Mouse (Mus musculus): Measurements from ENCODE around the gene Srprb.

DNA sequence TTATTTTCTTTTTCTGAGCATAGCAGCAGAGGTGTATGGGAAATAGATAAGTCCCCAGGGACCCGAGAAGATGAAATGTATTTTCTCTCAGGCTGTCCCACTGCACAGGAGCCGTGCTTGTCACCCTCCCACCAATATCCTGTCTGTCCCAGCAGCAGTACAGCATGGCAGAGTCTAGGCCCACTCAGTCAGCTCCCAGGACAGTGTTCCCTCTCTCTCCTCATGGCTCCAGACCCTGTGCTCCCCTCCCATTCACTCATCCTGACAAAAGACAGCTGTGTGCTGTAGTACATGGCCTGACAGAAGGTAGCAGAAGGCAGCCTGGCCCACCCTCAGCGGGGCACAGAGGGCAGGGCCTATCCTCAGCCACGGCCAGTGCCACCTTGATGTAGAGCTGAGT is 58.1 kb downstream of the Srprb start:
- TF ChIP-seq CTCF (conservative IDR thresholded peaks at IDR 0.05; ENCODE audit: low read length) = no peak
- TF ChIP-seq POU5F1 (IDR thresholded peaks at IDR 0.05; ENCODE audit: borderline replicate concordance, low read length) = no peak

Data from E14TG2a.4 (cell line).